Mouse (Mus musculus): ENCODE results near the gene Ifnar2.

DNA sequence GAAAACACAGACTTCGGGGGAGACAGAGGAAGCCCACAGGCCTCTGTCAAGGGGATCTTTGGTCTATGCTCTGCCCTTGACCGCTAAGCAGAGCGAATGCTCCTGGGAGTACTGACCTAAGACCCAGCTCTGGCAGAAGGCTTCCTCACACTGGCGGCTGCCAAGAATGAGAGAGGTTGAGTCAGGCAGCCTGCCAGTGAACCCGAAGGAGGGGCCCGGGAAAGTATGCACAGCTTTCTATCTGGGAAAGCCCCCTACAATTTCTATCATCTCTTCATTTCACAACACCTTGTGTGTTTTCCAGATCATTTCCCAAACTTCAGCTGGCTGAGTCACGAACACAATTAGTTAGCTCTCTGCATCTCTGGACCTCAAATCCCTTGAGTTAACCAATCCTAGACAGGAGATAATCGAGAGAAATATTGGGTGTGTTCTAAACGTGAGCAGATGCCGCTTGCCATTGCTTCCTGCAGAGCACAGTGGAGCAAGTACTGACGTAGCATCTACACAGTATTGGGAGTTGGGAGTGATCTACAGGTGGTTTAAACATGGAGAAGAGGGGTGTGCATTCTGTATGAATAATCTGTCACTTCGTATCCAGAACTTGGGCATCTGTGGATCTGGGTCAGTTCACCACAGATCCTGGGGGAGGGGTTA is 9.8 kb upstream of the Ifnar2 start:
- TF ChIP-seq CTCF (IDR thresholded peaks at IDR 0.05; ENCODE audit: low read depth): no peak
- no peak for TF ChIP-seq EP300 (IDR thresholded peaks at IDR 0.05; ENCODE audit: low read depth)
